Mouse (Mus musculus): ENCODE measurements around the gene Zdhhc13. TPM values are rescaled to one million over a fixed set of nuclear protein-coding genes. Genes with fewer than 3 reads are reported as not detected.

Zdhhc13 gene
- total RNA-seq, 1 experiment from 2014 or later = 9.5 TPM

GRCm38 (mm10) chr7:48784773-48785523 is 3.9 kb upstream of the Zdhhc13 start:
- no peak for DNase-seq

GRCm38 (mm10) chr7:48788348-48788747 is 455 bp upstream of the Zdhhc13 start:
- no peak for DNase-seq

GRCm38 (mm10) chr7:48790117-48790516 is 1.3 kb downstream of the Zdhhc13 start:
- no peak for DNase-seq

GRCm38 (mm10) chr7:48791412-48791811 is 2.6 kb downstream of the Zdhhc13 start:
- DNase-seq = no peak

- DNase-seq = no peak
These were observed 6.3 kb downstream of the Zdhhc13 start for GRCm38 (mm10) chr7:48795130-48795529.

GRCm38 (mm10) chr7:48803381-48803780 is 14.6 kb downstream of the Zdhhc13 start:
- no peak for DNase-seq

DNA sequence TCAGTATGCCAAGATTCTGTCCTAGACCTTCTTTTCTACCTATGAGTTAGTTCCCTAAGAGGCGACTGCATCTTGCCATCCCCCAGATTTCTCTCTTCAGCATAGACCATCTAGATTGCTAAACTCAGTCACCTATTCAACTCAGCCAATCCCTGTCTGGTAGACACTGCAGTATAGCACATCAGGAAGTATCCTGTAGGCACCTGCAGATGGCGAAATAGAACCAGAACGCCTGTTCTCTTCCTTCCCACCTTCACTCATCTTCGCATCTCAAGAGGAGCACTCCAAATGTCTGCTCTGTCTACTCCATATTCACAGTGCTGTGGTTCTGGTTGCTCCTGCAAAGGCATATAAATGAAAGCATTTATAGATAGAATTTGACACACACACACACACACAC is 17.8 kb downstream of the Zdhhc13 start:
- DNase-seq = no peak

GRCm38 (mm10) chr7:48810652-48811051 is 21.8 kb downstream of the Zdhhc13 start:
- DNase-seq = no peak

- DNase-seq = no peak
These were observed 23.6 kb downstream of the Zdhhc13 start for GRCm38 (mm10) chr7:48812358-48812757.

DNA sequence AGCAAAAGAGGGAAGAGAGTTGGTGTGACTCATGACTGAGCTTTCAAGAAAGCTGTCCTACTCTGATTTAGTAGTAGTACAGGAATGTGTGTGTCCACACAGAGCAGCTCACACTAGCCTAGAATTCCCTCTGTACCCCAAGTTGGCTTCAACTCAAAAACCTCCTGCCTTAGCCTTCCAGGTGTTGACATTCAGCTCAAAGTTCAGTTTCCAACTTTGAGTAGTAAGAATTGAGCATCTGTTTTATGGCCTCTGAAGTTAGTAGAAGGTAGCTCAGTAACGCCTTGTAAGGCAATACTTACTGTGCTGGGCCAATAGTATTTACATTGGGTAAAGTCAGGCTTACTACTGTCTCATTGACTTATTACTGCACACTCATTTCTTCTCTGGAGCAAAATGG is 24.8 kb downstream of the Zdhhc13 start:
- no peak for DNase-seq

DNA sequence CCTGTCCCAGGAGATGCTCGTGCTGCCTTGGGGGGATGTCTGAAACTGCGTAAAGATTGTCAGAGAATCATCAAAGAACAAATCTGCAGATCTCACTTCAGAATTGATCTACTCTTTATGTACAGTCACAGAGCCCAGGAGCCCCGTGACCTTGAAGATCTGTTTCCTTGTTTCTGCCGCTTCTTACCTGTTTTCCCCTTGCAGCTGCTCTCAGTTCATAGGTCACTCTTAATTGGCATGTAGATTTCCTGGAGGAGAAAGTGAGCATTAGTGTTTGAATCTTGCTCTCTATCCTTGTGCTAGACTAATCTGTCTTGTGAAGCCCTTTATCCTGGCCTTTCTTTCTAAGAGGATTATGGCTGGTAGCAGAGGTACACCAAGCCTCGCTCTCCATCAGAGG is 32.9 kb downstream of the Zdhhc13 start:
- DNase-seq = no peak

GRCm38 (mm10) chr7:48823621-48824020 is 34.8 kb downstream of the Zdhhc13 start:
- DNase-seq = no peak

GRCm38 (mm10) chr7:48824671-48825070 is 35.9 kb downstream of the Zdhhc13 start:
- DNase-seq = peak; percentile 8

- DNase-seq = peak; percentile 13
These were observed 36.4 kb downstream of the Zdhhc13 start for GRCm38 (mm10) chr7:48825170-48825569.

DNA sequence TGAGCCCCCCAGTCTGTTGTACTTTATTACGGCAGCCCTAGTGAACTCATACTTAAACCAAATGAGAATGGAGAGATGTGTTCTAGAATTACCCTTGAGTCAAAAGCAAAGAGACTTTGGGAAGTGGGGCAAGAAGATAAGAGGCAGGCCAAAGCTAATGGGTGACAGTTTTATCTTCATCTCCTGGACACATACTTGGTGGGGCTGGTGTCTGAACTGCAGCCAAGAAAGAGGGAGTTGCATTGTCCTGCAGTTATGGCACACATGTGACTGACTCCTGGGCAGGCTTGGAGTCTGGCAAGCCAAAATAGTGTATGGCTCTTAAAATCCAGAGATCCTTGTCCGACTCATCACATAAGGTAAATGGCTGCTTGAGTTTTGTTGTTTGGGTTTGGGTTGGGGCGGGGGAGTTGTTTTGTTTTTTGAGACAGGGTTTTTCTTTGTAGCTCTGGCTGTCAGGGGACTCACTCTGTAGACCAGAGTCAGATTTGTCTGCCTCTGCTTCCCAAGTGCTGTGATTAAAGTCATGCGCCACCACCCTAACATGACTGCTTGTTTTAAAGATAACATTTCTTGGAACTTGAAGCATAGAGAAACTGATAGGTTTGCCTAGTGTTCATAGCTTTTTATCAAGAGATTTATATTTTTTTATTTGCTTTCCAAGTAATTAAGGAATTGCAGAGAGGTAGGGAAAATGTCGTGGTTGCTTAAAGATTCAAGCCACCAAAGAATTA is 40.5 kb downstream of the Zdhhc13 start:
- no peak for DNase-seq

DNA sequence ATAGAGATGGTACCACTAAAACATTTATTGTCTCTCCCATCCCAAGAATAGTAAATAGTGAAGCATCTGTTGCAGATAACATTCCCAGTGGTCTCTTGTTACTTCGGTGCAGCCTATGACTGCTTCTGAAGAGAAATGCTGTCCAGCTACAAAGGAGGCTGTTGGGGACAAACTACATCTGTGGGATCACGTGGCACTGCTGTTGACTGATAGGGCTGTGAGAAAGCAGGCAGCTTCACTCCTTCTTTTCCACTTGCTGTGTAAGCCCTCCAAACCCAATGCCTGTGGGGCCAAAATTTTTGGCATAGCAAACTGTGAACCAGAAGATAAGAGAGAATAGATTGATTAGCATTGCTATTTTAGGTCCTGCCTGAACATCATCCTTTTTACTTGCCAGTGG is 41.6 kb downstream of the Zdhhc13 start:
- DNase-seq = no peak

GRCm38 (mm10) chr7:48832735-48833134 is 43.9 kb downstream of the Zdhhc13 start:
- DNase-seq = no peak

- no peak for DNase-seq
These were observed 45.7 kb downstream of the Zdhhc13 start for GRCm38 (mm10) chr7:48834371-48834970.

- DNase-seq = no peak
These were observed 46.3 kb downstream of the Zdhhc13 start for GRCm38 (mm10) chr7:48834989-48835626.

- DNase-seq = no peak
These were observed 48.1 kb downstream of the Zdhhc13 start for GRCm38 (mm10) chr7:48836949-48837348.

DNA sequence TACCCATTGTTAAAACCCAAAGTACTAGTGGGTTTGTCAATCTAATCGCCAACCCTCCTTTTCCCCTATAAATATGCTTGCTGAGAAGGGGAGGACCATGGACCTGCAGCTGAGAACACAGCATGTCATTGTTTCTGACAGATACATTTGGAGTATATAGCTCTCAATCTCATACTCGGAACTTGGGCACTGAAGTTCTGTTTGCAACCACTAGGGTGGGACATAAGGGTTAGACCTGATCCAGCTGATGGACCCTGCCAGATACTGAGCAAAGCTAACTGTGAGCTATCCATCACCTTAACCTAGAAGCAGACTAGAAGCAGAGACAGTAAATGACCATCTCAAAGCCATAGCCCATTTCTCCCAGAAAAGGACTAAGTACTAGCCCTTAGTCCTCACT is 49.6 kb downstream of the Zdhhc13 start:
- no peak for DNase-seq

DNA sequence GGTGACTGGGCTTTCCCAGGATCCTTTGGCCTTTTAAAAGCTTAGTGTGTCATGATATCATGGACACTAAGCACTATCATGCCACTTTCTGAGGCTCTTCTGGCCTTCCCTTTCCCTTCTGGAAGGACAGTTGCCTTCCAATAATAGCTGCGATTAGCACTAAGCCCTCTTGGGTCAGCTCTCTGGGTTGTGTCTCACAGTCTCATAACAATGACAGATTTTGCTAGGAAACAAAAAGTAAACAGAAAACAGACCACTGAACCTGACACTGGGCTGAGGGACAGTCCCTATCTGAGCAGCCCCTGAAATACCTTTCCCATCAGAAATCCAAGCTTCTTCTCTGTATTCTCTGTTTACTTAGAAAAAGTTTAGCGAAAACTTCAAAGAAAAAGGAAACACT is 51.7 kb downstream of the Zdhhc13 start:
- DNase-seq = no peak

- DNase-seq = peak; percentile 7
These were observed 52.7 kb downstream of the Zdhhc13 start for GRCm38 (mm10) chr7:48841538-48841937.

Measured in adrenal gland, postnatal 14 days (tissue).